Mouse (Mus musculus) lung, adult 10 weeks (tissue): Measurements from ENCODE around the gene Dvl3. TPM values are rescaled to one million over a fixed set of nuclear protein-coding genes. Genes with fewer than 3 reads are reported as not detected.

ENCODE experiments used
- polyA plus RNA-seq: library from polyadenylated mRNA; stranded (reverse); fragments of 350-450 nt; fragmentation: Illumina TruSeq; extraction: RNeasy Lipid Tissue Mini Kit (QIAGEN cat#74804); gene quantifications from one replicate; pipeline ENCODE4 v1.2.3, GENCODE M21; 2014; ENCODE audit warnings: low read depth, low replicate concordance; ENCODE audit not compliant: insufficient read depth

Dvl3 gene
- 7.2 TPM for polyA plus RNA-seq

GRCm38 (mm10) chr16:20516726-20517201 is at the start of gene Dvl3:
TSS of gene Dvl3 (plus strand) at chr16:20516982.

GRCm38 (mm10) chr16:20498677-20499475 is 17.9 kb upstream of the Dvl3 start, which contains the start of gene Eif2b5:
TSS of gene Eif2b5 (plus strand) at chr16:20498817.

GRCm38 (mm10) chr16:20535296-20536080 is 18.7 kb downstream of the Dvl3 start, which contains the start of gene Ap2m1:
TSS of gene Ap2m1 (plus strand) at chr16:20535478.

GRCm38 (mm10) chr16:20548096-20548948 is 31.5 kb downstream of the Dvl3 start, which contains the start of gene Abcf3:
TSS of gene Abcf3 (plus strand) at chr16:20548577.

Other genes with a start within 250 kb of the Dvl3 start
- gene Parl, start 214.6 kb upstream of the Dvl3 start, polyA plus RNA-seq: 40.0 TPM
- 1.6 TPM for gene Cyp2ab1, start 191.6 kb upstream of the Dvl3 start, polyA plus RNA-seq
- 26.6 TPM for gene Abcc5, start 90.6 kb upstream of the Dvl3 start, polyA plus RNA-seq
- 43.4 TPM for gene Eif2b5, start 18.2 kb upstream of the Dvl3 start, polyA plus RNA-seq
- 172 TPM for gene Ap2m1, start 18.5 kb downstream of the Dvl3 start, polyA plus RNA-seq
- 29.9 TPM for gene Abcf3, start 31.6 kb downstream of the Dvl3 start, polyA plus RNA-seq
- not detected for gene Vwa5b2, start 72.5 kb downstream of the Dvl3 start, polyA plus RNA-seq
- gene Eef1akmt4, start 94.6 kb downstream of the Dvl3 start, polyA plus RNA-seq: 7.8 TPM
- gene Gm49333, start 94.6 kb downstream of the Dvl3 start, polyA plus RNA-seq: not detected
- 9.9 TPM for gene Alg3, start 94.8 kb downstream of the Dvl3 start, polyA plus RNA-seq
- 2.6 TPM for gene Camk2n2, start 104.3 kb downstream of the Dvl3 start, polyA plus RNA-seq
- gene Ece2, start 112.8 kb downstream of the Dvl3 start, polyA plus RNA-seq: 0.23 TPM
- gene Psmd2, start 134.7 kb downstream of the Dvl3 start, polyA plus RNA-seq: 87.1 TPM
- 71.2 TPM for gene Eif4g1, start 151.3 kb downstream of the Dvl3 start, polyA plus RNA-seq
- 12.6 TPM for gene Fam131a, start 176.3 kb downstream of the Dvl3 start, polyA plus RNA-seq
- 25.3 TPM for gene Polr2h, start 200.7 kb downstream of the Dvl3 start, polyA plus RNA-seq
- gene Clcn2, start 200.8 kb downstream of the Dvl3 start, polyA plus RNA-seq: 2.4 TPM
- gene Chrd, start 216.1 kb downstream of the Dvl3 start, polyA plus RNA-seq: 1.4 TPM
- 0.50 TPM for gene Thpo, start 217.5 kb downstream of the Dvl3 start, polyA plus RNA-seq